Mouse (Mus musculus) kidney, postnatal 10 days (tissue): Measurements from ENCODE around the gene Psma6.
"Not testable (repeated sequence)": the region's sequence is repeated elsewhere in the genome, so short reads cannot be mapped to it uniquely, and the experiment has no call there.

Experiments
- DNase-seq: peaks from one replicate; pipeline ENCODE4 v3.0.0; 2021; ENCODE audit warnings: mixed read lengths

Gene Psma6

DNA sequence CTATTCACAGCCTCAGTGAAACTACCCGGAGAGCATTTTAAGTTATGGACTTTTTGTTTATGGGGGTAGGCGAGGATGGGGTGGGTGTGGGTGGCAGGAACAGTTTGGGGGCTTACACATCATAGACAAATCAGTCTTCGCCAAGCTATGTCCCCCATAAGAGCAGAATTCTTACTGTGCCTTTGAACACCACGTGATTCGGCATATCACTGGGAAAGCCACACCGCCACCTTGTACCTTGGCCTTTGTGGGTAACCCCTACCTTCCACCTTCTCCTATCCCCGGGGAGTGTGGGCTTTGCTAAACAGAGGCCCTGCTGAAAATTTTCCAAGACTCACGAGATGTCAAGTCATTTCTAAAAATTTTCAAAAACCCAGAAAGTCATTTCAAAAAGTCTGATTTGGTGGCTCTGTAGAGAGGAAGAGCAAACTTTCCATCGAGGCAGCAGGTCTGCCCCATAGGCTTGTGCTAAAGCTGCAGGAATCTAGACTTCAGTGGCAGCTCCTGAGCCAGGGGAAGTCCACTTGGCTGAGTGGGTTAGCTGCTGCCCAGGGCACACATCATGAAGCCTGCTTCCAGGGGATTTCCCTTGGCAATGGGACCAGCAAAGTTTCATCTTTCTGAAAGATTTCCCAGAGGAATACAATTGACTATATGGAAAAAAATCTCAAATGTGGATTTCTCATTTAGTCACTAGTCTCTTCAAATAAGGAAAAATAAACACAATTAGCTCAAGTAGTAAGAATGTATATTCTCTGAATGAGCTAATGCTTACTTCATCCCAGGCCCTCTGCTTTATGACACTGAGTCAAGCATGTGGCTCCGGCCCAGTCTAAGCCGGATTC is 8.9 kb downstream of the Psma6 start:
- no peak for DNase-seq

DNA sequence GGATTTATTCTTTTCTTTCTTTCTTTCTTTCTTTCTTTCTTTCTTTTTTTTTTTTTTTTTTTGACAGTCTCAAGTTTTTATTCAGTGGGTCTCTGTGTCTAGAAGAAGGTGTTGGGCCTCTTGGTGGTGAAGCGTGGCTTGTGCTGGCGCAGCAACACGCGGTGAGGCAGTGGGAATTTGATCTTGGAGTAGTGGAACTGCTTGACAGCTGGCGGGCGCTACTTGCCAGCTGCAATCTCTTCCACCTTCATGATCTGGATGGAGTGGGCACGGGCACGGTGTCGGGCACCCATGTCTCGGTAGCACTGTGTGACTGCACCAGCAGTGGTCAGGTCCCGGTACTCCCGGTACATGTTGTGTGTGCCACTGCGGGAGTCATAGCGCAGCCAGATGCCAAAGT is 11.6 kb downstream of the Psma6 start:
- DNase-seq: not testable (repeated sequence)

DNA sequence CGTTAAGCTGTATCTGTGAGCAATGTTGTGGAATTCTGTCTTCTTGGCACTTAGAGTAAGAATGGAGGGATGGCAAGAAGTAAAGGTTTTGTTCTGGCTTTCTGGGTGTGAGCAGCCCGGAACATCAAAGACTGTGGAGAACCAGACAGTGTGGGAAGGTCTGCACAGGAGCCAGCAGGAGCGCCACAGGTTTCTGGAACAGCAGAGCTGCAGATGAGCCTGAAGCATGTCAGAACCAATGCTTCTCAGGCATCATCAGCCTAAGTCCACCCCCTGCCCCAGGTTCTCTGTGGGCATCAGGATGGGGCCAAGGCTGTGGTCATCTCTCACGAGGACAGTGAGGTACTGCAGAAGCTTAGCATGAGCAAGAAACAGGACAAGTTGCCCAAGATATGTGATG is 12.5 kb downstream of the Psma6 start:
- no peak for DNase-seq

GRCm38 (mm10) chr12:55397544-55398239 is 13.7 kb downstream of the Psma6 start:
- DNase-seq: no peak

DNA sequence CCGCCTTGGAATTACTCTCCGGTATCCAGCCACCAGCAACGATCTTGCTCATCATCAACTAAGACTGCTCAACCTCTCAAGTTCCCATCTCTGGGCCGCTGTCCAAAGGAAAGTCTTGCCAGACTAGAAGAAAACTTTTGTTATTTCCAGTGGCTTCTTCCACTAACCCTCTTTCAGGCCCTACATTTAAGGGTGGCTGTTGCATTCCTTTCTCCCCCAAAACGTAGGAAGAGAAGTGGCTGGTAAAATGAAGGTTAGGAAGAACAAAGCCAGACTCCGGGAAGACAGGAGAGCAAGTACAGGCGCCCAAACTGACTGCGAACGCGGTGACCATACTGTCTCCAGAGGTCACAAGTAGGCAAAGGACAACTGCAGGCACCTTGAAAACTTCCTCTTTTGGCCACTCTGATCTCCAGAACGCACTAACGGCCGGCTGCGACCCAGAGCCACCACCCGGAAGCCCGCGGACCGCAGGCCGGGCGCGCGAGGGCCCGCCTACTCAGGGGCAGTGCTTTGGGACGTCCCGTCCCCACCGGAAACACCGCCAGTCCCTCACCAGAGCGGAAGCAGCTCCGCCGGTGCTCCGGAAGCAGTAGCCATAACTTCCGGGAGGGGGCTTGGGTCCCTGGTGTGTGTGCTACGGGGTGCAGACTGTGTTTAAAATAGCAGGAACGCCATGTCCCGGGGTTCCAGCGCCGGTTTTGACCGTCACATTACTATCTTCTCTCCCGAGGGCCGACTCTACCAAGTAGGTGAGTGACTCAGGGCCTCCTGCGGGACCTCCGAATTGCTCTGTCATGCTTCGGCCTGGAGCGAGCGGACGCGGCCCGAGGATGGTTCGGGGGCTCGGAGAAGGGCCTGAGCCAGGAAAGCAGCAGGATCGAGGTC is 14.5 kb downstream of the Psma6 start:
- DNase-seq: peak; percentile 95

GRCm38 (mm10) chr12:55399128-55399677 is 15.2 kb downstream of the Psma6 start:
- no peak for DNase-seq

- no peak for DNase-seq
Observed at GRCm38 (mm10) chr12:55407888-55408287, 23.9 kb downstream of the Psma6 start.

DNA sequence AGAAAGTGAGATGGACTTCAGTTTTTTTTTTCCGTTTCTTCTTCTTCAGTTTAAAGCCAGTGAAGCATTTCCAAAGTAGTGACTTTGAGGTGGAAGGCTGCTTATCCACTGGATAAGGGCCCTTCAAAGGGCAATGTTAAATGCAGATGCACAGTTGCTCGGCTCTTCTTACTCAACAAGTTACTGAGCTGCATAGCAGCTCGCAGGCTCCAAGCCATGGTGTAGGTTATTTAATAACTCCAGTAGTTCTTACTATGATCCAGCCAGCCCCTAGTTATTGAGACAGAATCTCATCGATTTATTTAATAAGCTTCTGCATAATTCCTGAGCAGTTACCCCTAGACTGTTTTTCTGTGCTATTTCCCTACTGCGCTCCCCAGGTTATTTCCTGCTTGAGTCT is 31.2 kb downstream of the Psma6 start:
- no peak for DNase-seq

- DNase-seq: peak; percentile 46
Observed at GRCm38 (mm10) chr12:55415762-55416161, 31.7 kb downstream of the Psma6 start.

DNA sequence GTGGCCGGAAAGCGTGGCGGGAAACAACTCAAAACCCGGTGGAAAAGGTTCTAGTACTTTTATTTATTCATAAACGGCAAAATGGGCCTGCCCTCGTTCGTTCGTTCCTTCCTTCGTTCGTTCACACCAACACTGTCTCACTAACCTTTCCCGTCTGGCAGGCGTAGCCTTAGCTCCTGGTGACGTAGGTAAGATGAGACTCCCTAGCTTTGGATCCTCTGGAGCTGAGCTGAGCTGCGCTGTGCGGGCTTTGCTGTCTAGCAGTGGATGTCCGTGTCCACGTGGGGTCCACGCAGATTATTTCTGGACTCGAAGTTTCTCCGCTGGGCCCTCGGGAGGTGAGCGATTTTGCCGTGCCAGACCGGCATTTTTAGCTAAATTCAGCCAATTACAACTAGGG is 36.2 kb downstream of the Psma6 start:
- no peak for DNase-seq

GRCm38 (mm10) chr12:55422057-55422456 is 38.0 kb downstream of the Psma6 start:
- DNase-seq: no peak

- DNase-seq: no peak
Observed at GRCm38 (mm10) chr12:55426300-55426699, 42.3 kb downstream of the Psma6 start.

- DNase-seq: no peak
Observed at GRCm38 (mm10) chr12:55429201-55429600, 45.2 kb downstream of the Psma6 start.

DNA sequence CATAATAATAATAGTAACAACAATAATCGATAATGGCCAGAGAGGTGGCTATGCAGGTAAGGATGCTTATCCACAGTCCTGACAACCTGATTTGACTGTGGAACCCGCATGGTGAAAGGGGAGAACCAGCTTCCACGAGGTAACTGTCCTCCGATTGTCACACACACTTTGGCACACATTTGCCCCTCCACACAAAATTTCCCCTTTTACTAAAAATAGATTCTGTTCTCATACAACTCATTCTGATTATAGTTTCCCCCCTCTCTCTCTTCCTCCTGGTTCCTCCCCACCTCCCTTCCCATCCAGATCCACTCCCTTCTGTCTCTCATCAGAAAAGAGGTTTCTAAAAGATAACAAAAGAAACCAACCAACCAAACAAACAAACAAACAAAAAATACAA is 45.9 kb downstream of the Psma6 start:
- no peak for DNase-seq

- no peak for DNase-seq
Observed at GRCm38 (mm10) chr12:55432284-55432919, 48.4 kb downstream of the Psma6 start.

- no peak for DNase-seq
Observed at GRCm38 (mm10) chr12:55432920-55433284, 48.9 kb downstream of the Psma6 start.

GRCm38 (mm10) chr12:55433802-55434435 is 49.9 kb downstream of the Psma6 start:
- peak; percentile 47 for DNase-seq

GRCm38 (mm10) chr12:55435080-55435479 is 51.1 kb downstream of the Psma6 start:
- DNase-seq: no peak

DNA sequence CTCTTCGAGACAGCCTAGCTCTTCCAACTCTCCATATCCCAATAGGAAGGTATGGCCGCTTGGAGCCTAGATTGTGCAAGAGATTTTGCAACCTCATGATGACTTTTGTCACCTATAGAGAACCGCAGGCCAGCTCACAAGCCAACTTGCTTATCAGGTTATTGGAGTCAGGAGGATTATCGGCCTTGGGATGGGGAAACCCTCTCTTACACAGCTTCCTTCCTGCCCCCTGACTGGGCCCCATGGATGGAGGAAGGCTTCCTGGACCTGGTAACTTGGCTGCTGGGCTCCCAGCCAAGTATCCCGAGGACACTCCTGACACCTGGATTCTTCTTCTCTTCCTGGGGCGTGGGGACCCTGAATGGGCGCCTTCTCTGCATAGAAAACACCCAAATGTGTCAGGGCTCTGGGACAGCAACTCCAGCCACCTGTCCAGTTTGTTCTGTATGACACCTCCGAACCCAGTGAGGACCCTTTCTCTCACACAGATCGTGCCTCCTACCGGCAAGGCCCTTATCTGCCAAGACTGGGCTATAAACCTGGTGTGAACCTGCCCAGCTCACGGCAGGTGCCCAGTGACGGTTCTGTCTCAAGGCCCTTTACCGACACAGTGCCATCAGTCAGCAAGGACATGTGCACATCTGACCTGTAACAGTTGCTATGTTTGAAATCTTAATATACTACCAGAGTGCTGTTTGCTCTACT is 53.3 kb downstream of the Psma6 start:
- peak; percentile 60 for DNase-seq

- no peak for DNase-seq
Observed at GRCm38 (mm10) chr12:55438058-55438457, 54.0 kb downstream of the Psma6 start.

GRCm38 (mm10) chr12:55438611-55439137 is 54.7 kb downstream of the Psma6 start:
- DNase-seq: peak; percentile 19
